Mouse (Mus musculus): ENCODE measurements around the gene Actr8. TPM values are rescaled to one million over a fixed set of nuclear protein-coding genes. Genes with fewer than 3 reads are reported as not detected.
A peak's percentile ranks its signal among the peaks of the same experiment; 100 is the strongest.

Actr8 gene
- polyA plus RNA-seq, 1 experiment from 2014 or later: 91.1 TPM

DNA sequence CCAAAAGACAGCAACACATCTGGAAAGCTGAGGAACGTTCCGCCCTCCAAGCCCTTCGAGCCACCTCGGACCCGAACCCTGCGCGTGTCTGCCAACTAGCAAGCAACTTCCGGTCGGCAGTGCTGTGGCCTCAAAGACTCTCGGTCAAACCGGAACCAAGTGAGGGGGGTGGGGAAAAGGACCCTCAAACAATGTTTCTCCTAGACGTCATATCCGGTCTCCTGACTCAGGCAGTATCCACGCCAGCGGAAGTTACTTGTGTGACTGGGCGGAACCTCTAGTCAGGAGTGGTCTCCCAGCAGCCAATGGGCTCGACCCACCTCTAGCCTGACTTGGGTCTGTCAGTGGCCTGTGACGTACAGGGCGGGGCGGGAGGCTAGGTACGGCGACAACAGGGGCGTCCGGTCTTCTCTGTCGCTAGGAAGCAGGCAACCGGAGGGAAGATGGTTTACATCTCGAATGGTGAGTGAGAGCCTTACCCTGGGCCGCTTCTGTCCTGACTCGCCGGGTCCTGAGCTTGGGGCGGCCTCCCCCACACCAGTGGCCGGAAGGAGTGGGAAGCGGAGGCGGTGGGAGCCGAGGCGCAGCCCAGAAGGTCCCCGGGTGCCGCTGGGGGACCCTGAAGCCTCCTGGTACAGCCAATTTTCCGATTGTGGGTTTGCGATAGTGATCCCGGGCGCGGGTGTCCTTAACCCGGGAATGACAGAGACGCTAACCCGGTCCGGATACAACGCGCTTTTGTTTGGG is 9.9 kb upstream of the Actr8 start, which contains the start of gene Selenok:
Gene Selenok (plus strand): TSS at position 234 of the 747 bp plus-strand sequence.
- Histone ChIP-seq H3K27me3 (no peaks in the 10 kb centered on the region), H3K36me3 (peaks cover 32% of the 10 kb centered on the region), H3K4me2 (peak within 1 kb of the TSS; percentile 79), H3K9ac (peak within 1 kb of the TSS; percentile 96), H3K27ac (replicated peaks) (peak within 1 kb of the TSS; percentile 92), H3K4me1 (replicated peaks) (peaks cover 28% of the 10 kb centered on the region), H3K9me3 (no peaks in the 10 kb centered on the region), H3K4me3 (peak within 1 kb of the TSS; percentile 95)
- under 1% methylated on average over 49 of the region's 49 CpGs for WGBS
- ATAC-seq (ENCODE audit: low read depth): peak; percentile 100

DNA sequence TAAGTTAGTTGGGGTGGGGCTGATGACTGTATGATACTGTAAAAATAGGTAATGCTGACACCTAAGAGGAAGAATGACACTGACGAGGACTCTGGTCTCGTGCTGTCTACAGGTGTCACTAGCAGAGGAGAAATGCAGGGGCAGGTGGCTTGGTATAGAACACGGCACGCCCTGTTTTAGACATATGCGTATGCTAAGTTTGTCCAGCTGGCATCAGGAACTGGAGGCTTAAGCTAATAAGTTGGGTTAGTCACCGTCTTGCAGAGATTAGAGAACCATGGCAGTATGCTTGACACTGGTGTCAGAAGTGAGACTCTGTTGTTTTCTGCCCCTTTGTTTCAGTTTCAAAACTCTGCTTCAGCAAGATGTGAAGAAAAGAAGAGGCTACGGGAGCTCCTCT is 6.7 kb upstream of the Actr8 start:
- Histone ChIP-seq H3K9me3 (no peaks in the 10 kb centered on the region), H3K4me2 (no peak overlapping the region), H3K4me3 (no peak overlapping the region), H3K27me3 (no peaks in the 10 kb centered on the region), H3K27ac (replicated peaks) (no peak overlapping the region), H3K4me1 (replicated peaks) (peaks cover 28% of the 10 kb centered on the region), H3K36me3 (peaks cover 61% of the 10 kb centered on the region), H3K9ac (no peak overlapping the region)
- WGBS: 93% methylated on average over 7 of the region's 7 CpGs
- no peak for ATAC-seq (ENCODE audit: low read depth)

DNA sequence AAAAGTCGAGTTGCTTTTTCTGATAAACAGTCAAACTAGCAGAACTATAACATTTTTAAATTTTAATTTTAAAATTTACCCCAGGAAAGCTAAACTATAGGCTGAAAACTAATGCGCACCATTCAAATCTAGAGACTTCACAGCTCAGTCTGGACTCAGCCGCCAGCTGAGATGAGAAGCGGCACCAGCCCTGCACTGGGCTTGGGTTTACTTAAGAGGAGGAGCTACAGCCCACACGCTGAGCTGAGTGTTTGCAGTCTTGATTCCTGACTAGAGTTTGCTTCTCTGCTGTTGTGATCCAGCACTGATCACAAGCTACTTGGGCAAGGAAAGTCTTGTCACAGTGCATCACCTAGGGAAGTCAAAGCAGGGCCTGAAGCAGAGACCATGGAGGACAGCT is 6.1 kb upstream of the Actr8 start:
- ATAC-seq (ENCODE audit: low read depth): no peak
- WGBS: 86% methylated on average over 5 of the region's 5 CpGs

DNA sequence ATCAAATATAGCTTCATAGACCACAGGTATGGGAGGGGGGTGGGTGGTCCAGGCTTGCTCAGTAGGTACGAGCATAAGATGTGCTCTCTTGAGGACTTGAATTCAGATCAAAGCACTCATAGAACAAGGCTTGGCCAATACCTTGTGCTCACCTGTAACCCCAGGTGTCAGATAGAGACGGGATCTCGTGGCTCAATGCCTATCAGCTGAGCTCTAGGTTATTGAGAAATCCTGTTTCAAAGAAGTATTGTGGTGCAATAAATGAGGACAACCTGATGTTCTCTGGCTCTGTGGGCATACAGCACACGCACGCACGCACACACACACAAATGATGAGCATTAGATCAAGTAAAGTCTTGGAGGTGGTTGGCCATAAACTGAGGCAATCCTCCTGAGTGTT is 1.2 kb upstream of the Actr8 start:
- WGBS: 97% methylated on average over 6 of the region's 6 CpGs
- Histone ChIP-seq H3K4me3 (no peak overlapping the region), H3K27me3 (no peaks in the 10 kb centered on the region), H3K9ac (no peak overlapping the region), H3K4me2 (no peak overlapping the region), H3K27ac (replicated peaks) (no peak overlapping the region), H3K9me3 (0 out of 2 replicates have a peak, but pooled peaks cover 6% of the 10 kb centered on the region), H3K36me3 (peaks cover 61% of the 10 kb centered on the region), H3K4me1 (replicated peaks) (peaks cover 11% of the 10 kb centered on the region)
- ATAC-seq (ENCODE audit: low read depth): no peak

More for the DNA sequence above, 6.1 kb upstream of the Actr8 start:
- H3K27me3 ChIP-seq: no peaks in the 10 kb centered on the region
- H3K4me2 ChIP-seq: no peak overlapping the region
- no peaks in the 10 kb centered on the region for H3K9me3 ChIP-seq
- no peak overlapping the region for H3K27ac ChIP-seq (replicated peaks)
- peaks cover 62% of the 10 kb centered on the region for H3K36me3 ChIP-seq
- H3K4me3 ChIP-seq: no peak overlapping the region
- peaks cover 28% of the 10 kb centered on the region for H3K4me1 ChIP-seq (replicated peaks)
- H3K9ac ChIP-seq: no peak overlapping the region

DNA sequence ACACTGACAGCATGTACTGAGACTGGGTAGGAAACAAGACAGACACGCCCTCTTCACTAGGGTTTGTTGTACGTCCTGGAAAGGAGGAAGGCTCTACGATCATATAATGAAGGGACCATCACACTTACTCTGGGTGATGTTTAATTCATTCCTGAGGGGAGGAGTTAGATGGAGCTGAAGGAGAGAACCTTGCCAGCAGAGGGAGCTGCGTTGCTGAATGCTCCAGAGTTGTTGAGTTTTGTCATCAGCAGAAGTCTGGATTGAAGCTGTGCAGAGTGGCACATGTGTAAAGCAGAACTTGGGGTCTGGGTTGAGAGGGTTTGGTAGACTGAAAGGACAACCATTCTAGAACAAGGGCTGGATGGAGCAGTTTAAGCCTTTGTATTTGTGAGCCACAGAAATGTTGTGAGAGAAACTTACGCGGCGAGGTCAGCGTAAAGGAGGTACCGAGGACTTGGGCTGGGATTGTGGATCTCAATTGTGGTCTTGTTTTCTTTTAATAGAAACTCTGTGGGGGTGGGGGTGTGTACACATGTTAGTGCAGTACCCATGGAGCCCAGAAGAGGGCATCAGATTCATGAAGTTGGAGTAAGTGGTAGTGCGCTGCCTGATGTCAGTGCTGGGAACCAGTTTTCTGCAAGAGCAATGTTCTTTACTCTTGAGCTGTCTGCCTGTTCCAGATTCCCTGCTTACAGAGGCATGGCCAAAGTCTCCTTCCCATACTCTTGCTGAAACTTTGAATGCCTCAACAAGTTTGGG is 2.5 kb downstream of the Actr8 start:
- no peak overlapping the region for H3K4me3 ChIP-seq
- H3K36me3 ChIP-seq: peaks cover 65% of the 10 kb centered on the region
- WGBS: 97% methylated on average over 10 of the region's 10 CpGs
- H3K4me1 ChIP-seq (replicated peaks): peaks cover 11% of the 10 kb centered on the region
- no peak overlapping the region for H3K27ac ChIP-seq (replicated peaks)
- 0 out of 2 replicates have a peak, but pooled peaks cover 6% of the 10 kb centered on the region for H3K9me3 ChIP-seq
- H3K27me3 ChIP-seq: no peaks in the 10 kb centered on the region
- no peak for ATAC-seq (ENCODE audit: low read depth)
- no peak overlapping the region for H3K4me2 ChIP-seq
- H3K9ac ChIP-seq: no peak overlapping the region

DNA sequence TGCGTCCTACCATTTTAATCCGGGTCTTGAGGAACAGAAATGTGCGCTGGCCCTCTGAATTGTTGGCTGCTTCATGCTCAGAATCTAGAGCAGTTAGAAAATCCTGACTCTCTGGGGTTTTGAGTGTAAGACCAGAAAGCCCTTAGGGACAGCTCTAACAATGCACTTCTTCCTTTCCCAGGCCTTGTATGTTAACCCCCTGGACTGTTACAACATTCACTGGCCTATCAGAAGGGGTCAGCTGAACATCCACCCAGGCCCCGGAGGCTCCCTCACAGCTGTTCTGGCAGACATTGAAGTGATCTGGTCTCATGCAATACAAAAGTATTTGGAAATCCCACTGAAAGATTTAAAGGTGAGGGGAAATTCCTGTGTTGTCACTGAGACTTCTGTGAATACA is 8.0 kb downstream of the Actr8 start:
- Histone ChIP-seq H3K4me1 (replicated peaks) (no peaks in the 10 kb centered on the region), H3K27me3 (no peaks in the 10 kb centered on the region), H3K9ac (no peak overlapping the region), H3K36me3 (peaks cover 100% of the 10 kb centered on the region), H3K4me2 (no peak overlapping the region), H3K27ac (replicated peaks) (no peak overlapping the region), H3K9me3 (no peaks in the 10 kb centered on the region), H3K4me3 (no peak overlapping the region)
- no peak for ATAC-seq (ENCODE audit: low read depth)
- WGBS: 93% methylated on average over 4 of the region's 4 CpGs

DNA sequence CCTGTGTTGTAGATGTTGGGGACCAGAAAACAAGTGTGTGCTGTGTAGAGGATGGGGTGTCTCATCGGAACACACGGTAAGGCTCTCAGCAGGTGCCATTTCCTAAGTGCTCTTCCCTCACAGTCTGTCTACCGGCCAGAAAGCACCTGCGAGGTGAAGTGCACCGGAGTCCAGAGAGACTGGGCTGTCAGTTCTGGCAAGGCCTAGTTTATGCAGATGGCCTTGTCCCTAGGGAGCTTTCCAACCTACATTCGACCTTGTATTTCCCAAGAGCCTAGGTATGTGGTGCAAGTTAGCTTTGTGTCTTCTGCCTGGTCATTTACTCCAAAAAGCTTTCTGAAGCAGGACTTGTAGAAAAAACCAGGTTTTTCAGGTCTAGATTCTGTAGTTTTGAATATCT is 9.1 kb downstream of the Actr8 start:
- Histone ChIP-seq H3K36me3 (peaks cover 100% of the 10 kb centered on the region), H3K4me1 (replicated peaks) (no peaks in the 10 kb centered on the region), H3K4me3 (no peak overlapping the region), H3K27me3 (no peaks in the 10 kb centered on the region), H3K9me3 (no peaks in the 10 kb centered on the region), H3K9ac (no peak overlapping the region), H3K4me2 (no peak overlapping the region), H3K27ac (replicated peaks) (no peak overlapping the region)
- 92% methylated on average over 6 of the region's 6 CpGs for WGBS
- ATAC-seq (ENCODE audit: low read depth): no peak

DNA sequence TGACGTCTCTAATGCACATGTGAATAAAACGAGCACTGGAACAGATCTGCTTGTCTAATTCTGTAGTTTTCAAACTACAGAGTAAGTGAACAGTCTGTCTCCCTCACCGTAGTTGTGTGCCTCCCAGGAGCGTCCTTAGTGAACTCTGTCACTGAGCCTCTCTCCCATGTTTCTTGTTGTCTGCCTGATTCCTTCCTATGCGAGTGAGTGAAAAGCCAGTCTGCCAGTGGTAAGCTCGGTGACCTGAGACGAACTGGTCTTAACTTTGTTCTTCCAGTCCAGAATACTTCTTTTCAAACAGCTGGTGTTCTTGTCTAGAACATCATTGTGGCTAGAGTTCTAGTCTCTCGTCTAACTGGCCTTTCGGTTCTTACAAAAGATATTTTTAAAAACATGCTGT is 9.6 kb downstream of the Actr8 start:
- no peak overlapping the region for H3K4me3 ChIP-seq
- ATAC-seq (ENCODE audit: low read depth): no peak
- H3K36me3 ChIP-seq: peaks cover 100% of the 10 kb centered on the region
- no peak overlapping the region for H3K9ac ChIP-seq
- H3K9me3 ChIP-seq: no peaks in the 10 kb centered on the region
- H3K4me2 ChIP-seq: no peak overlapping the region
- H3K27ac ChIP-seq (replicated peaks): no peak overlapping the region
- WGBS: 94% methylated on average over 9 of the region's 9 CpGs
- H3K4me1 ChIP-seq (replicated peaks): no peaks in the 10 kb centered on the region
- H3K27me3 ChIP-seq: no peaks in the 10 kb centered on the region

DNA sequence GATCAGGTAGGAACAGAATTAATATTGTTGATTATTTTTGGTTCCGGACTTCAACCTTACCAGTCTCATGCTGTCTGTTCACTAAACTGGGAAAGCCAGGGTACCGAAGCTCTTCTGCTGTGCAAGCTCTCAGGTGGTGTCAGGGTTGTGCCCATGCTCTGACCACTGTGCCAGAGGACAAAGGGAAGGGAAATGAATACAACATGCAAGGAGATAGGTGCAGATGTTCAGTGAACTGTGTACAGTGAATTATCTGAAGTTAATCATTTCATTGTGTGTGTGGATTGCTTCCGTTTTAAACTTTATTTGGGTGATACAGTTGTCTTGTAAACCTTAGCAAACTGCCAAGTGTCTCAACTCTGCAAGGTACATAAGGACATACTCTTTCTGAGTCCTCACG is 10.2 kb downstream of the Actr8 start:
- ATAC-seq (ENCODE audit: low read depth): no peak
- no peaks in the 10 kb centered on the region for H3K4me1 ChIP-seq (replicated peaks)
- WGBS: 92% methylated on average over 4 of the region's 4 CpGs
- no peak overlapping the region for H3K27ac ChIP-seq (replicated peaks)
- H3K4me3 ChIP-seq: no peak overlapping the region
- H3K9ac ChIP-seq: no peak overlapping the region
- no peaks in the 10 kb centered on the region for H3K27me3 ChIP-seq
- H3K9me3 ChIP-seq: no peaks in the 10 kb centered on the region
- H3K4me2 ChIP-seq: no peak overlapping the region
- H3K36me3 ChIP-seq: peaks cover 100% of the 10 kb centered on the region

DNA sequence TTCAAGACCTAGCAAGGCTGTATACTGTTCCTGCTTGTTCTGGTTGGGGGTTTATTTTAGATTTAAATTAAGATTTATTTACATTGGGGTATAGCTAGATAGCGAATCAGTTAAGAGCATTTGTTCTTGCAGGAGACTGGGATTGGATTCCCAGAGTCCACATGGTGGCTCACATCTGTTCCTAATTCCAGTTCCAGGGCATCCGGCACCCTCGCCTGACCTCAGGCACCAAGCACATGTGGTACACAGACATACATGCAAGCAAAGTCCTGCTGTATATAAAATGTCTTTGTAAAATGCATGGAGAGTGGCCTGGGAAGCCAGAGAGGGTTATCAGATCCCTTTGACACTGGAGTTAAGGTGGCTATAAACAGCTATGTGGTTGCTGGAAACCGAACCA is 16.8 kb downstream of the Actr8 start:
- no peak overlapping the region for H3K4me2 ChIP-seq
- no peaks in the 10 kb centered on the region for H3K27me3 ChIP-seq
- 87% methylated on average over 4 of the region's 4 CpGs for WGBS
- no peak for ATAC-seq (ENCODE audit: low read depth)
- no peaks in the 10 kb centered on the region for H3K9me3 ChIP-seq
- no peak overlapping the region for H3K27ac ChIP-seq (replicated peaks)
- H3K4me1 ChIP-seq (replicated peaks): no peaks in the 10 kb centered on the region
- no peak overlapping the region for H3K9ac ChIP-seq
- H3K36me3 ChIP-seq: peaks cover 80% of the 10 kb centered on the region
- no peak overlapping the region for H3K4me3 ChIP-seq

DNA sequence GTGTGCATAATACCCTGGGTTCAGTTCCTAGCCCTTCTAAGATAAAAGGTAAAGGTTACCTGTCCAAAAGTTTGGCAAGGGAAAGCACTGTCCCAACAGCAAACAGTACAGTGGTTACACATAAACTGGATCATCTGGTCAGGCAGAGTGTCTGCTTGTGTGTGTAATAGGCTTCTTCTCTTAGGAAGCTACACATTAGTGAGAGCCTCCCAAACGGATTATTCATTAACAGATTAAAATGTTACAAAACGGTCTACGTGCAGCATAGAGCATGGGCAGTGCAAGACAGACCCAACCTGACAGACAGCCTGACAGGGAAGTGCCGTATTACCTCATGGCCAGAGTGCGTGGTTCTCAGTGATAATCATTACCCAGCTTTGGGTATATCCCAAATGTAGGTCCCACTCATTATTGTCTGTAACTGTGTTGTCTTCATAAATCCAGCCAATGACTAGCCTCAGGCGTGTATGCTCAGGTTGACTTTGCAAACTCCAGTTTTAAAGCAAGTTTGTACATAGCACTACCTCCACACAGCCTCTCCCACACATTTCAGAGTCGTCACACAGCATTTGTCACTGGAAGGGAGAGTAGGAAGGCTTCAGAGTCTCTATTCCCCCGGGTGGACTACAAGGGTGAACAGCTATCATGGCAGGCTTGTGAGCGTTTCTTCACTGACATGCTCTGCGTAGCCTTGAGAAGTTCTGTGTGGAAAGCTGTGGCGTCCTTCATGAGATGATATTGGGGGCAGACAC is 18.0 kb downstream of the Actr8 start:
- no peak overlapping the region for H3K27ac ChIP-seq (replicated peaks)
- no peak overlapping the region for H3K4me3 ChIP-seq
- H3K9me3 ChIP-seq: no peaks in the 10 kb centered on the region
- H3K4me2 ChIP-seq: no peak overlapping the region
- no peak overlapping the region for H3K9ac ChIP-seq
- ATAC-seq (ENCODE audit: low read depth): no peak
- H3K36me3 ChIP-seq: peaks cover 68% of the 10 kb centered on the region
- no peaks in the 10 kb centered on the region for H3K27me3 ChIP-seq
- H3K4me1 ChIP-seq (replicated peaks): no peaks in the 10 kb centered on the region
- 96% methylated on average over 11 of the region's 11 CpGs for WGBS

DNA sequence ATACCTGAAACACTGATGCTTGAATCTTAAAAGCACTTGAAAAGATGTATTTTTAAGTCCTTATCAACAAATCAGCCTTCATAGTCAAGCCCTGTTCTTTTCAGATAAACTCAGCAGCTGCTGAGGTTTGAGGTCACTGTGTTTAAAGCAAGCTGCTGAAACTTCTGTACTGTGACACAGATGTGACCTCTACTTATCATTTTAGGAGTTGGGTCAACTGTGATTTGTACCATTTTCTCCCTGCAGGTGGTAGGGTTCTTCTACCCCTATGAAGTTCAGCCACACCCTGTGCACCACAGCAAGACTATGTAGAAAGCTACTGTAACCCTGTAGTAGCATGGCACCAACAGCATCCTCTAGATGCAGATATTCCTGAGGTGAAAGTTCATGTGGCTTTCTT is 19.2 kb downstream of the Actr8 start:
- Histone ChIP-seq H3K27me3 (no peaks in the 10 kb centered on the region), H3K36me3 (peaks cover 57% of the 10 kb centered on the region), H3K4me3 (no peak overlapping the region), H3K9me3 (no peaks in the 10 kb centered on the region), H3K9ac (no peak overlapping the region), H3K27ac (replicated peaks) (no peak overlapping the region), H3K4me2 (no peak overlapping the region), H3K4me1 (replicated peaks) (no peaks in the 10 kb centered on the region)
- no peak for ATAC-seq (ENCODE audit: low read depth)

Data from neural tube, embryonic 13.5 days (tissue).